Mouse (Mus musculus) embryonic fibroblast, embryonic 13.5 days (primary cell): ENCODE measurements around the gene C9orf72.

Experiments
- CTCF ChIP-seq: IDR thresholded peaks from 2 replicates; pipeline ENCODE4 v1.5.1; 2011; ENCODE audit warnings: mild to moderate bottlenecking, control low read depth, low read length, moderate library complexity, borderline replicate concordance; ENCODE audit not compliant: insufficient read depth
- POLR2A ChIP-seq: IDR thresholded peaks from 2 replicates; pipeline ENCODE4 v1.6.1; 2011; ENCODE audit warnings: low read depth, mild to moderate bottlenecking, control low read depth, low read length, moderate library complexity

GRCm38 (mm10) chr4:35154051-35154450 lies 71.9 kb downstream of the C9orf72 start:
- TF ChIP-seq CTCF = no peak
- TF ChIP-seq POLR2A = no peak
